Mouse (Mus musculus): ENCODE measurements around the gene Phka1. TPM values are rescaled to one million over a fixed set of nuclear protein-coding genes. Genes with fewer than 3 reads are reported as not detected.

Phka1 gene
- polyA plus RNA-seq, 1 experiment from 2014 or later = 9.5 TPM

DNA sequence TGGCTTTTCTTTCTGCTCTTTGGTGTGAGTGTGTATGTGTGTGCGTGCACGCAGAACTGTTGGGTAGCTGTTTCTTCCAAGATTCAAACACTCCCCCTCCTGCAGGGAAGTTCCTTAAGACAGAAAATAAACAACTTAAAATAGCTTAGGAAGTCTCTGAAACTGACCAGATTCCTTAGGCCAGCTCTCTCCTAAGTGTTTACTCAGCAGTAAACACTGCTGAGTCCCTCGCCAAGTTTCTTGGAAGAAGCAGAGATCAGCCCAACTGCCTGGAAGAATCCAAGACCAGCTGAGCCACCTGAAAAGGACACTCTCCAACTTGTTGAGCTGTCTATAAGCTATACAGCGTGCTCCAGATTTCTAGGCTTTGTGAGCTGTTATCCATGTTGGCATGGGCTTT, 134.8 kb downstream of the Phka1 start:
- Histone ChIP-seq H3K27me3 (peaks cover 12% of the 10 kb centered on the region), H3K4me2 (replicated peaks) (no peak overlapping the region), H3K9me3 (replicated peaks) (no peaks in the 10 kb centered on the region), H3K4me3 (no peak overlapping the region), H3K4me1 (no peaks in the 10 kb centered on the region), H3K9ac (no peak overlapping the region), H3K36me3 (no peaks in the 10 kb centered on the region), H3K27ac (no peak overlapping the region)
- WGBS = 75% methylated on average over 4 of the region's 4 CpGs
- ATAC-seq (ENCODE audit: low FRiP score) = no peak

DNA sequence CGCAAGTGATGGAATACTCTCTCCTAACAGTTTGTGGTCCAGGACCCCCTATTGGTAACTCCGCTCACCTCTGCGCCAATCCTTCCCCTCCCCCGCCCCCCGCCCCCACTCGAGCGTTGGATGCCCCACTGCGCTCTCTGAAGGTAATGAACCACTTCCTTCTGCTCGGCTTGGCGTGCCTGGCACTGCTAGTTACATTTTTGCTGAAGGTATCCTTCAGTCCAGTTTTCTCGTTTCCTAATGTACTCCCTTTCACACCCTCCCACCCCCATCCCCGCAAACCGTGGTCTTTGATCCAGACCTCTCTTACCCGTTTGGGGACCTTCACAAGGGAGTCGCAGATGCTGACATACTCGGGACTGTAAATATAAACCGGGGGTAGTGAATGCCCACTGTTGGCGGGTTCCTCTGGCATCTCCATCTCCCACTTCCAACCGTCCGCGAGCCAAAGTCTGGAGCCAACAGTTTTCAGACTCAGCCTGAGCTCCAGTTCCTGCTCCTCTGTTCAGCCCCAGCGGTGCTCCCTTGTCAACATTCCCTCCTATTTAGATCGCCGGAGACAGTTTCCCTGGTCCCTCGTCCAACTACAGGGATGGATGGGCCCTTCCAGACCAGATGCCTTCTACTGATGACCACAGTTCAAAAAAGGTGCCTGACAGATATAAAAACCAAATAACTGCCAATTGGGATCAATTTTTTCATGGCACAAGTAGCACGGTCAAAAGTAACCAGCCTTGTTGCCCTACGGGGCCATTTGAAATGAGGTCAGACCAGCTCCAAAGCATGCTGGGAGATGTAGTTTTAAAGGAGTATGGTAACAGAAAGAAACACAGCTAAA, 139.2 kb downstream of the Phka1 start, which contains the start of gene Hdac8:
Gene Hdac8 (minus strand): TSS at position 716 of the 838 bp plus-strand sequence.
- H3K4me3 ChIP-seq = peak within 1 kb of the TSS; percentile 49
- ATAC-seq (ENCODE audit: low FRiP score) = peak; percentile 92
- WGBS = 22% methylated on average over 27 of the region's 27 CpGs
- peak within 1 kb of the TSS; percentile 48; the same call in 1 of the 2 replicates for H3K27ac ChIP-seq
- H3K27me3 ChIP-seq = peaks cover 6% of the 10 kb centered on the region
- peak within 1 kb of the TSS; percentile 53 for H3K4me2 ChIP-seq (replicated peaks)
- no peaks in the 10 kb centered on the region for H3K4me1 ChIP-seq
- peak within 1 kb of the TSS; percentile 55 for H3K9ac ChIP-seq
- no peaks in the 10 kb centered on the region for H3K9me3 ChIP-seq (replicated peaks)
- H3K36me3 ChIP-seq = no peaks in the 10 kb centered on the region

DNA sequence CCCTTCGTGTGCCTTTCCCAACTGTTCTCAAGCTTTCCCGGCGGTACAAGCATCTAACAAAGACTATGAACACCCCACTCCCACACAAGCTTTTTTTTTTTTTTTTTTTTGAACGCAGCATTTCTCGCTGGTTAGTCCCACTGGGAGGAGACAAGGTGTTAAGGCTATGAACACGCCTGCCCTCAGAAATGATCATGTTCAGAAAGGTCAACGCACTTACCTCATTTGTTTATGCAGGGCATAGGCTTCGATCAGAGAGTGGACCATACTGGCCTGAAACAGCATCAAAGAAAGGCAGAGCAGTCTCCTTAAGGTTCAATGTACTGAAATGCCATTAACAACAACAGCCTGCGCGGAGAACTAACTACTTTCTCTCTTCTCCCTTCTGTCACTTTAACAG, 139.9 kb downstream of the Phka1 start:
- ATAC-seq (ENCODE audit: low FRiP score) = 0 out of 2 replicates have a peak, but pooled peaks have one; percentile 14
- no peaks in the 10 kb centered on the region for H3K9me3 ChIP-seq (replicated peaks)
- peak overlapping the region; percentile 53 for H3K4me2 ChIP-seq (replicated peaks)
- H3K4me3 ChIP-seq = peak overlapping the region; percentile 49
- H3K9ac ChIP-seq = no peak overlapping the region
- no peaks in the 10 kb centered on the region for H3K4me1 ChIP-seq
- no peaks in the 10 kb centered on the region for H3K36me3 ChIP-seq
- 31% methylated on average over 10 of the region's 10 CpGs for WGBS
- H3K27ac ChIP-seq = no peak overlapping the region
- peaks cover 6% of the 10 kb centered on the region for H3K27me3 ChIP-seq

DNA sequence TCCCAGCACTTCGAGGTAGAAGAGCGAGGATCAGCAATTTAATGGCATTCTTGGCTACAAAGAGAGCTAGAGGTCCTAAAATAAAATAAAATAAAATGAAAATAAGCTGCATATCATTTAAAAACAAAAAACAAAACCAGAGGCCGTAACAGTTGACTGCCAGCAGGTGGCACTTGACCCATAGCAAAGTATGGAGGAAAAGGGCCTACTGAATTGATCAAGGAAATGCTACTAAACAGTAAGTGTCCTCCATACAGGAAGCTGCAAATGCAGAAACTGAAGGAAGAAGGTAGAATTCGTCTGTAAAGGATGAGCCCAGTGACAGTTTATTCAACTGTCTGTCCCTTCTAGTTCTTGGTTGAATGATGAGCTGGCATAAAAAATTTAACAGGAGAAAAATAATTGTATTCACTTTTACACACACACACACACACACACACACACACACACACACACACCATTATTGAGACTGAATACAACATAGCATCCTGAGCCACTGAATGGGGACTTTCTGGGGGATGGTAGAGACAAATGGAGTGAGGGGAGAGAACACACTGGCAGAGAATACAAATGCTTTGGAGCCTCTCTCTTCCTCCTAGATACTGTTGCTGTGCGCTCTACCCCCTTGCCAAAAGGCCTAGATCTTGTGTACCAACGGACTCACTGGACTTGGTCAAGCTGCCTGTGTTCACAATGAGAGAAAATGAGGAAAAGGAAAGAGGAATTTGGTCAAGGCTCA, 149.9 kb downstream of the Phka1 start:
- Histone ChIP-seq H3K4me3 (no peak overlapping the region), H3K9ac (no peak overlapping the region), H3K4me1 (no peaks in the 10 kb centered on the region), H3K4me2 (replicated peaks) (no peak overlapping the region), H3K9me3 (replicated peaks) (no peaks in the 10 kb centered on the region), H3K27ac (no peak overlapping the region), H3K27me3 (peaks cover 6% of the 10 kb centered on the region; the same call in 1 of the 2 replicates), H3K36me3 (no peaks in the 10 kb centered on the region)
- 59% methylated on average over 6 of the region's 6 CpGs for WGBS
- no peak for ATAC-seq (ENCODE audit: low FRiP score)

DNA sequence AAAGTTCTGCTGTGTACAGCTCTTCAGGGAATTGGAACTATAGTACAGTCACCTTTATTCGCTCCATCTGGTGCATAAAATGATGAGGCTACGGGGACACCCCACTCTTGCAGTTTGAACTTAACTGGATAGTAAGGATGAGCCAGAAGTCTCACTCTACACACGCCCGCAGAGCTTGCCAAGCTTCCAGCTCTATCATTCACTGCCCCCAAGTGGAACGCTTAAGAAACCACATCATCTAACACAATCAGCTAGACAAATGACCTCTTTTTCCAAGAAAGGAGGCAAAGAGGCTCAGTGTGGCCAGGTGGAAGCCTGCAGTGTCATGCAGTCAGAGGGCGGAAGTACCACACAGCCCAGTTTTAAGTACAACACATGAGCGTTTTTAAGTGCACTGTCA, 158.5 kb downstream of the Phka1 start:
- Histone ChIP-seq H3K9me3 (replicated peaks) (no peaks in the 10 kb centered on the region), H3K9ac (no peak overlapping the region)
- 79% methylated on average over 7 of the region's 7 CpGs for WGBS

GRCm38 (mm10) chrX:102479665-102480064, 164.4 kb downstream of the Phka1 start:
- Histone ChIP-seq H3K4me3 (no peak overlapping the region), H3K4me1 (no peaks in the 10 kb centered on the region), H3K36me3 (no peaks in the 10 kb centered on the region), H3K4me2 (replicated peaks) (no peak overlapping the region), H3K27me3 (peaks cover 5% of the 10 kb centered on the region; the same call in 1 of the 2 replicates), H3K9me3 (replicated peaks) (no peaks in the 10 kb centered on the region), H3K9ac (no peak overlapping the region), H3K27ac (no peak overlapping the region)
- ATAC-seq (ENCODE audit: low FRiP score) = no peak
- 83% methylated on average over 4 of the region's 4 CpGs for WGBS

More for the DNA sequence above, 158.5 kb downstream of the Phka1 start:
- Histone ChIP-seq H3K4me3 (no peak overlapping the region), H3K4me2 (replicated peaks) (no peak overlapping the region), H3K27ac (no peak overlapping the region), H3K27me3 (peaks cover 5% of the 10 kb centered on the region; the same call in 1 of the 2 replicates), H3K4me1 (no peaks in the 10 kb centered on the region), H3K36me3 (no peaks in the 10 kb centered on the region)
- ATAC-seq (ENCODE audit: low FRiP score) = no peak

- Histone ChIP-seq H3K4me1 (no peaks in the 10 kb centered on the region), H3K27me3 (peaks cover 5% of the 10 kb centered on the region; the same call in 1 of the 2 replicates), H3K27ac (no peak overlapping the region), H3K9ac (no peak overlapping the region), H3K4me2 (replicated peaks) (no peak overlapping the region), H3K4me3 (no peak overlapping the region), H3K9me3 (replicated peaks) (no peaks in the 10 kb centered on the region), H3K36me3 (no peaks in the 10 kb centered on the region)
- 33% methylated on average over 4 of the region's 4 CpGs for WGBS
- ATAC-seq (ENCODE audit: low FRiP score) = no peak
These were observed 165.1 kb downstream of the Phka1 start for GRCm38 (mm10) chrX:102478965-102479364.

GRCm38 (mm10) chrX:102478481-102478880, 165.6 kb downstream of the Phka1 start:
- Histone ChIP-seq H3K4me1 (no peaks in the 10 kb centered on the region), H3K27ac (no peak overlapping the region), H3K36me3 (no peaks in the 10 kb centered on the region), H3K27me3 (peaks cover 4% of the 10 kb centered on the region; the same call in 1 of the 2 replicates), H3K9ac (no peak overlapping the region), H3K9me3 (replicated peaks) (no peaks in the 10 kb centered on the region), H3K4me2 (replicated peaks) (no peak overlapping the region), H3K4me3 (no peak overlapping the region)
- WGBS = 96% methylated on average over 3 of the region's 3 CpGs
- no peak for ATAC-seq (ENCODE audit: low FRiP score)

GRCm38 (mm10) chrX:102476784-102477183, 167.3 kb downstream of the Phka1 start:
- Histone ChIP-seq H3K4me3 (no peak overlapping the region), H3K4me2 (replicated peaks) (no peak overlapping the region), H3K27ac (no peak overlapping the region), H3K4me1 (no peaks in the 10 kb centered on the region), H3K27me3 (no peaks in the 10 kb centered on the region), H3K9ac (no peak overlapping the region), H3K9me3 (replicated peaks) (no peaks in the 10 kb centered on the region), H3K36me3 (no peaks in the 10 kb centered on the region)
- WGBS = 36% methylated on average over 3 of the region's 3 CpGs
- no peak for ATAC-seq (ENCODE audit: low FRiP score)

DNA sequence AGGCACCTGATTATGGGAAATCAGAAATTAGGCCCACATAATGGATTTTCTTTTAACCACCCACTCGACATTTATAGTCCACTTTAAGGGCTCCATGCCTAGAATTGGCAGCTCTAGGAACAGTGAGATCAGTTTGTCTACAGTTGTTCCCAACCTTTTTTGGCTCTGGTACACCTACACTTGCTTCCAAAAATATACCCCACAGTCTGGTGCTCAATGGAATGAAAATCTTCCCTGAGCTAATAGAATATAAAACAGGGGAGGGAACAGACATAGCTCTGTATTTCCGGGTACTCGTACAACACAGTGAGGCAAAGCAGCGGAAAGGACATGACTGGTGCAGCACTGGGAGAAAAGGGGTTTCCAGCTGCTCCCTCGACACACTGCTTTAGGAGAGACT, 168.5 kb downstream of the Phka1 start:
- Histone ChIP-seq H3K9ac (no peak overlapping the region), H3K27me3 (no peaks in the 10 kb centered on the region), H3K4me3 (no peak overlapping the region), H3K27ac (no peak overlapping the region), H3K4me2 (replicated peaks) (no peak overlapping the region), H3K4me1 (no peaks in the 10 kb centered on the region), H3K9me3 (replicated peaks) (no peaks in the 10 kb centered on the region), H3K36me3 (no peaks in the 10 kb centered on the region)
- WGBS = 86% methylated on average over 5 of the region's 5 CpGs
- no peak for ATAC-seq (ENCODE audit: low FRiP score)

All from hindbrain, embryonic 12.5 days (tissue).